Mouse (Mus musculus): ENCODE data around the gene Ccdc63.

GRCm38 (mm10) chr5:122086121-122086520 lies 54.5 kb downstream of the Ccdc63 start:
- no peak for TF ChIP-seq POLR2A (IDR thresholded peaks at IDR 0.05; ENCODE audit: extremely low read depth, insufficient read depth, low read length)
- no peak for TF ChIP-seq CTCF (IDR thresholded peaks at IDR 0.05; ENCODE audit: extremely low read depth, insufficient read depth, low read length)
